Mouse (Mus musculus) heart, embryonic 11.5 days (tissue): ENCODE results near the gene Plin2. TPM values are rescaled to one million over a fixed set of nuclear protein-coding genes. Genes with fewer than 3 reads are reported as not detected.

Experiments used
- ATAC-seq: fragments of 200-750 bp; cut with Nextera tagmentation; replicated peaks from 2 replicates; pipeline ENCODE4 v1.8.0; 2017; ENCODE audit warnings: moderate library complexity; ENCODE audit not compliant: insufficient number of reproducible peaks, low FRiP score, low TSS enrichment
- H3K27ac ChIP-seq: fragments of 300-500 bp; sonication (generic); 2 replicates; pipeline ENCODE4 v1.5.1; 2014; ENCODE audit warnings: mild to moderate bottlenecking, low read depth, low read length
- H3K27me3 ChIP-seq: fragments of 300-500 bp; sonication (generic); 2 replicates; pipeline ENCODE4 v1.6.1; 2014; ENCODE audit warnings: mild to moderate bottlenecking, low read length, mixed read lengths; ENCODE audit not compliant: control insufficient read depth, insufficient read depth
- H3K36me3 ChIP-seq: fragments of 300-500 bp; sonication (generic); 2 replicates; pipeline ENCODE4 v1.6.1; 2014; ENCODE audit warnings: mild to moderate bottlenecking, low read length, moderate library complexity, mixed read lengths; ENCODE audit not compliant: control insufficient read depth, insufficient read depth
- H3K4me1 ChIP-seq: fragments of 300-500 bp; sonication (generic); 2 replicates; pipeline ENCODE4 v1.6.1; 2014; ENCODE audit warnings: low read length; ENCODE audit not compliant: control insufficient read depth, insufficient read depth
- H3K4me2 ChIP-seq: fragments of 300-500 bp; sonication (generic); 2 replicates; pipeline ENCODE4 v1.6.1; 2014; ENCODE audit warnings: mild to moderate bottlenecking, moderate library complexity
- H3K4me3 ChIP-seq: fragments of 300-500 bp; sonication (generic); 2 replicates; pipeline ENCODE4 v1.5.1; 2014; ENCODE audit warnings: low read depth, low read length
- H3K9ac ChIP-seq: fragments of 300-500 bp; sonication (generic); 2 replicates; pipeline ENCODE4 v1.6.1; 2014; ENCODE audit warnings: mild to moderate bottlenecking, low read depth, low read length, moderate library complexity
- H3K9me3 ChIP-seq: fragments of 300-500 bp; sonication (generic); replicated peaks from 2 replicates; pipeline ENCODE4 v1.6.1; 2016; ENCODE audit warnings: low read length; ENCODE audit not compliant: control insufficient read depth
- WGBS: fragments of 180-500 bp; shearing (Covaris S2); extraction: QIAGEN DNeasy Blood & Tissue Kit; methylation state at CpG from one replicate; pipeline ENCODE4 v1.1.7; 2014; ENCODE audit not compliant: insufficient replicate concordance; 5-methylcytosine and 5-hydroxymethylcytosine counted together
- polyA plus RNA-seq: library from polyadenylated mRNA; unstranded; fragments of >200 nt; fragmentation: Nextera tagmentation; extraction: Ambion mirVana; gene quantifications from 2 replicates; pipeline ENCODE4 v1.2.1, GENCODE M21; 2014

Gene Plin2
- polyA plus RNA-seq, 1 experiment from 2014 or later: 65.4 TPM

DNA sequence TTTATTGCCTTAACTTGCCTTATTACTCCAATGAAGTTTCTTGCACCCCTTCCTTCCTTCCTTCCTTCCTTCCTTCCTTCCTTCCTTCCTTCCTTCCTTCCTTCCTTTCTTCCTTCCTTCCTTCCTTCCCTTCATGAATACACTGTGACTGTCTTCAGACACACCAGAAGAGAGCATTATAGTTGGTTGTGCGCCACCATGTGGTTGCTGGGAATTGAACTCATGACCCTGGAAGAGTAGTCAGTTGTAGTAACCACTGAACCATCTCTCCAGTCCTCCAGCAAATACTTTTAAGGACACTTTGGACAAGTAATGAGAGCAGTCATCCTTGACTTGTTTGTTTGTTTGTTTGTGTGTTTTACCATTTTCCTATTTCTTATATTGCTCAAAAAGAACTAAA lies 38.9 kb upstream of the Plin2 start:
- Histone ChIP-seq H3K9me3 (no peaks in the 10 kb centered on the region), H3K27ac (no peak overlapping the region), H3K9ac (no peak overlapping the region), H3K4me2 (no peak overlapping the region), H3K27me3 (no peaks in the 10 kb centered on the region), H3K4me1 (no peaks in the 10 kb centered on the region), H3K4me3 (no peak overlapping the region), H3K36me3 (no peaks in the 10 kb centered on the region)
- 35% methylated on average over 1 of the region's 1 CpGs for WGBS
- ATAC-seq: no peak

DNA sequence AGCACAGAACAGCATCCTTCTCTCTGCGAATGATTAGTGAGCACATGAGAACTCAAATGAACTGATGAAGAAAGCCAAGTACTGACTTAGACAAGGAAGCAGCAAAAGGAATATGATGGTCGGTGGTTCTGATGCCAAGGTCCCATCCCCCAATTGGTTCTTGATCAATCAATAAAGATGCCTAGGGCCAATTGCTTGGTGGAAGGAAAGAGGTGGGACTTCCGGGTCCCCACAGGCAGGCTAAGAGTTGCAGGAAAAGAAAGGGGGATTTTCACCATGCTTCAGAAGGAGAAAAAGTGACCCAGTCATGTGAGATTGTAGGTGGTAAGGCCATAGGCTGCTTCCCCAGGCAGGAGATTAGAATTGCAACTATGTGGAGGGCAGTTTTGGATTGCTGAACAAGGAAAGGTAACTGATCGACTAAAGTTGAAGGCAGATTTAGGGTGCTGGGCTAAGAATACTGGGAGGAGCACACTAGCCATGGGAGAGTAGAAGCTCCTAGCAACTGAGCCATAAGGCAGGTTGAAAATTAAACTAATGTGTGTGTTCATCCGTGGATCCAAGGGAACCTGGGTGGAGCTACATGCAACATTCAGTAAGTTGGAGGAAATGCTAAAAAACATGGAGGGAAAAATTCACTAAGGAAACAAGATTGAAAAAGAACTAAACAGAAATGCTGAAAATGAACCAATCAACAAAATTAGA lies 29.5 kb upstream of the Plin2 start:
- Histone ChIP-seq H3K4me3 (no peak overlapping the region), H3K4me2 (no peak overlapping the region), H3K36me3 (no peaks in the 10 kb centered on the region), H3K27me3 (no peaks in the 10 kb centered on the region), H3K9me3 (no peaks in the 10 kb centered on the region), H3K4me1 (no peaks in the 10 kb centered on the region), H3K9ac (no peak overlapping the region), H3K27ac (no peak overlapping the region)
- WGBS: 64% methylated on average over 5 of the region's 5 CpGs
- ATAC-seq: no peak

DNA sequence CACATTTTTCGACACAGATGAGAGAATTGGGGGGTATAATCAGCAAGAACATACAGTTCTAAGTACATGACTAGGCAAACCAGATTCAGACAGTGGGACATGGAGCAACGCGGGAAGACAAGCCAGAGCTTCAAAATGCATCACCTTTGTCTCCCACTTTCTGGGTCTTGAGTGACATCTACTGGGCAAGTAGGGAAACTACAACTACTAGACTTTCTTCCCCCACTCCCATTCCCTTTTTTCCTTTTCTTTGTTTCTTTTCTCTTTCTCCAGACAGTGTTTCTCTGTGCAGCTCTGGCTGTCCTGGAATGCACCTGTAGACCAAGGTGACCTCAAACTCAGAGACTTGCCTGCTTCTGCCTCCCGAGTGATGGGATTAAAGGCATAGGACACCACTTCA lies 27.0 kb upstream of the Plin2 start:
- Histone ChIP-seq H3K4me1 (no peaks in the 10 kb centered on the region), H3K9ac (no peak overlapping the region), H3K4me3 (no peak overlapping the region), H3K4me2 (no peak overlapping the region), H3K27me3 (no peaks in the 10 kb centered on the region), H3K9me3 (no peaks in the 10 kb centered on the region), H3K36me3 (no peaks in the 10 kb centered on the region), H3K27ac (no peak overlapping the region)
- WGBS: 8% methylated on average over 4 of the region's 4 CpGs
- ATAC-seq: no peak

DNA sequence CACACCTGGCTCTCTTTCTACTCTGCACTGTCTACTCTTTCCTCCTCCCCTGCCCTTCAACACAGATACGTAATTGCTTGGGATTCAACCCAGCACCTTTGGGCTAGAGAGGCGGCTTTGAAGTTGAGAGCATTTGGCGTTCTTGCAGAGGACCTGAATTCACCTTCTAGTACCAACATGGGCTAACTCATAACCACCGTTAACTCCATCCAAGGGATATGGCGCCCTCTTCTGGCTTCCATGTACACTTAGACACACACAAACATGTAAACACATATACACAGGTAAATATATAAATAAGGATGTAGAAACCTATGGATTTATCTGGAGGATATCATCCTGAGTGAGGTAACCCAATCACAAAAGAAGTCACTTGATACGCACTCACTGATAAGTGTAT lies 25.2 kb upstream of the Plin2 start:
- Histone ChIP-seq H3K27ac (no peak overlapping the region), H3K9me3 (no peaks in the 10 kb centered on the region), H3K27me3 (no peaks in the 10 kb centered on the region), H3K4me2 (no peak overlapping the region), H3K4me1 (no peaks in the 10 kb centered on the region), H3K9ac (no peak overlapping the region), H3K36me3 (no peaks in the 10 kb centered on the region), H3K4me3 (no peak overlapping the region)
- no peak for ATAC-seq
- 38% methylated on average over 6 of the region's 6 CpGs for WGBS

DNA sequence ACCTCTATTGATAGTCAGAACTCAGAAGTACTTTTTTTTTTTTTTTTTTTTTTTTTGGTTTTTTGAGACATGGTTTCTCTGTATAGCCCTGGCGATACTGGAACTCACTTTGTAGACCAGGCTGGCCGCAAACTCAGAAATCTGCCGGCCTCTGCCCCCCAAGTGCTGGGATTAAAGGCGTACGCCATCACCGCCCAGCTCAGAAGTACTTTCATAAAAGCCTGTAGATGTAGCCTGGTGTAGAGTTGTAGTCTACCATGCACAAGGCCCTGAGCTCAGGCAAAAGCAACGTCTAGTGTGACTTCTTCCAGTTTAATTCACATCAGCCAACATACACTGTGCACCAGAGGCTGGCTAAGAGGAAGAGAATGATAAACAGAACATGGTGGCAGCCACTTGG lies 23.1 kb upstream of the Plin2 start:
- H3K9me3 ChIP-seq: no peaks in the 10 kb centered on the region
- no peak overlapping the region for H3K4me3 ChIP-seq
- H3K27ac ChIP-seq: no peak overlapping the region
- H3K36me3 ChIP-seq: no peaks in the 10 kb centered on the region
- ATAC-seq: no peak
- no peaks in the 10 kb centered on the region for H3K27me3 ChIP-seq
- 89% methylated on average over 7 of the region's 7 CpGs for WGBS
- no peak overlapping the region for H3K4me2 ChIP-seq
- no peaks in the 10 kb centered on the region for H3K4me1 ChIP-seq
- H3K9ac ChIP-seq: no peak overlapping the region

DNA sequence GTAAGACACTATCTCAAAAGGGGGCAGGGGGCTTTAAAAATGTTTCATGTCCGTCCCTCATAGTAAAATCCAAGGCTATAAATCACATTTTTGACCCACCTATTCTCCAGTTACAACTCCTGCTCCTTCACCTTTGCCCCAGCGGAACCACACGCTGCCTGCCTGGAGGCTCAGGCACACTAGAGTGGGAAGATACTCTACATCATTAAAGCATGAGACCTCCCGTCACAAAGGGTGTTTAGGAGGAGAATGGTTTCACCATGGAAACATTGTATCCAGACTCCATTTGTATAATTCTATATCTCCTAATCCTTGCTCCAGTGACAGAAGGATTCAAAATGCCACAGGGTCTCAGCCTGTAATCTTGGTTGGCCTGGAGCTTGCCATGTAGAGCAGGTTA lies 21.4 kb upstream of the Plin2 start:
- 70% methylated on average over 4 of the region's 4 CpGs for WGBS
- H3K27me3 ChIP-seq: no peaks in the 10 kb centered on the region
- no peak overlapping the region for H3K27ac ChIP-seq
- no peaks in the 10 kb centered on the region for H3K36me3 ChIP-seq
- no peak overlapping the region for H3K4me2 ChIP-seq
- ATAC-seq: no peak
- H3K9me3 ChIP-seq: no peaks in the 10 kb centered on the region
- H3K4me1 ChIP-seq: no peaks in the 10 kb centered on the region
- no peak overlapping the region for H3K9ac ChIP-seq
- no peak overlapping the region for H3K4me3 ChIP-seq

DNA sequence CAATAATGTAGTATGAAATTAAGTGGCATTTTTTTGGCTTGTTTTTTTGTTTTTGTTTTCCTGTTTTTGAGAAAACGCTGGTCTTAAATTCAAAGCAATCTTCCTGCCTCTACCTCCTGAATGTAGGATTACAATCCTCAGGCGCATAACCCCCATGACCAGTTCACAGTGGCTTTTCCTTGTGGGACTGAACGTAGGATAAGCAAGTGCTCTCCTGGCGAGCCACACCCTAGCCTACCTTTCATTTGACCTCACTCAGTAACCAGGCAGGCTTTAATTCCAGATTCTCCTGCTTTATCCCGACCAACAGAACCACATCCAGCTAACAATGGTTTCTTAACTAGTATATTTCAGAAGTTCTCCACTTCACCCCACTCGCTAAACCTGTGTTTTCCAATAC lies 20.9 kb upstream of the Plin2 start:
- Histone ChIP-seq H3K27ac (no peak overlapping the region), H3K9ac (no peak overlapping the region), H3K4me1 (no peaks in the 10 kb centered on the region), H3K4me3 (no peak overlapping the region), H3K9me3 (no peaks in the 10 kb centered on the region), H3K4me2 (no peak overlapping the region), H3K27me3 (no peaks in the 10 kb centered on the region), H3K36me3 (no peaks in the 10 kb centered on the region)
- no peak for ATAC-seq
- WGBS: 82% methylated on average over 6 of the region's 6 CpGs

DNA sequence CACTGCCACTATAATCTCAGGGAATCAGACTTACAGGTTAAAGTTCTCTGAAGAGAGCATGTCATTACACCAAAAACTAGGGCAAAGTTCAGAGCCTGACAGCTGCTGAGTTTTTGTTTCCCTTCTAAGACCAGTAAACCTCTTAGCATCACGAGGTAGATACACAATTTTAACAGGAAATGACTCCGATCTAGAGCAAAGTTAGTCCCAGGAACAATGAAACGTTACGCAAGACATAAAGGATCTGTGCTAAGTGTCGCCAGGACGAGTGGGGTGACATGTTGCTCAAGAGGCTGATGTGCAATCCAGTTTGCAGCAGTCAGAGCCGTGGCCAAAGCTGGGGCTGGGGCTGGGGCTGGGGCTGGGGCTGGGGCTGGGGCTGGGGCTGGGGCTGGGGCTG lies 20.3 kb upstream of the Plin2 start:
- no peak for ATAC-seq
- 41% methylated on average over 7 of the region's 7 CpGs for WGBS
- H3K4me2 ChIP-seq: no peak overlapping the region
- H3K27ac ChIP-seq: no peak overlapping the region
- no peaks in the 10 kb centered on the region for H3K4me1 ChIP-seq
- H3K27me3 ChIP-seq: no peaks in the 10 kb centered on the region
- H3K36me3 ChIP-seq: no peaks in the 10 kb centered on the region
- no peaks in the 10 kb centered on the region for H3K9me3 ChIP-seq
- no peak overlapping the region for H3K9ac ChIP-seq
- no peak overlapping the region for H3K4me3 ChIP-seq

DNA sequence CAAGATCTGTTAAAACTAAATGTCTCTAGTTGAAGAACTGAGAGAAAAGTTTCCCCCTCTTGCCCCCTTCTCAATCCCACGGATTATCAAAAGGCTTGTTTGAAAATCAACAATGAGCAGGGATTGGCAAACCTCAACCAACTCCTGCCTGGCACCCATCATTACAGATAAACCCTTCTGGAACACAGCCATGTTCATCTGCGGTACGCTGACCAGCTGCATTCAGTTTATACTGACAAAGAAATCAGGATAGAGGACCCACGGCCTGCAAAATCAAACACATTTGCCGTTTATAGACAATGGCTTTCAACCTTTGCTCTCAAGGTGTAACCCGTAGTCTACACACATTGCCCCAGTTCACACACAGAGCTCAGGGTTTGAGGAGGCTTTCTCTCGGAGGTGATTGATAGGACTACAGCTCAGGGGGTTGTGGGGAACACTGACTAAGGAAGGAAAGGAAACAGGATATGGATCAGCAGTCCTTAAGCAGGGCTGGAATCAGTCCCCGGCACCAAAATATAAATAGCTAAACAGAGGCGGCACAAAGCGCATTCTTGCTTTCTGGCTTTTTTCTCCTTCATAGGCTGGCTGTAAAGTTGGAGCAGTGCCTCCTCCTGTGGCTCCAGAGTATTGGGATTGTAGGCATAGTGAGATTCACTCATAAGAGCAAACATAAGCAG lies 19.3 kb upstream of the Plin2 start:
- 54% methylated on average over 10 of the region's 10 CpGs for WGBS
- no peaks in the 10 kb centered on the region for H3K27me3 ChIP-seq

More for the DNA sequence above, 19.3 kb upstream of the Plin2 start:
- Histone ChIP-seq H3K4me2 (no peak overlapping the region), H3K9me3 (no peaks in the 10 kb centered on the region), H3K4me1 (no peaks in the 10 kb centered on the region), H3K4me3 (no peak overlapping the region), H3K9ac (no peak overlapping the region), H3K27ac (no peak overlapping the region), H3K36me3 (no peaks in the 10 kb centered on the region)
- no peak for ATAC-seq
